Mouse (Mus musculus) left cerebral cortex, adult 6 months (tissue): ENCODE data around the gene Sned1. TPM values are rescaled to one million over a fixed set of nuclear protein-coding genes. Genes with fewer than 3 reads are reported as not detected.

Experiments
- long read RNA-seq, 2 experiments: library from polyadenylated mRNA; unstranded; transcript quantifications; one replicate each; pipeline ENCODE4 v2.0.0; 2019 to 2020
- polyA plus RNA-seq: library from polyadenylated mRNA; unstranded; fragments of <200 nt; fragmentation: Nextera tagmentation; gene quantifications from 2 replicates; pipeline ENCODE4 v1.2.3, GENCODE M21; 2021

The Sned1 gene
- 1.4 and 2.1 TPM in 2 replicates for polyA plus RNA-seq
- long read RNA-seq, experiment 1, partial matches to known transcripts: 3 of 8 reads
- long read RNA-seq, experiment 1, other reads (novel, unspliced or antisense): 5 of 8 reads
- long read RNA-seq, experiment 2, partial matches to known transcripts: 0 of 1 reads
- long read RNA-seq, experiment 2, other reads (novel, unspliced or antisense): 1 of 1 reads

GRCm38 (mm10) chr1:93235576-93236544 is at the start of gene Sned1:
TSS of gene Sned1 (plus strand) at chr1:93235841.

DNA sequence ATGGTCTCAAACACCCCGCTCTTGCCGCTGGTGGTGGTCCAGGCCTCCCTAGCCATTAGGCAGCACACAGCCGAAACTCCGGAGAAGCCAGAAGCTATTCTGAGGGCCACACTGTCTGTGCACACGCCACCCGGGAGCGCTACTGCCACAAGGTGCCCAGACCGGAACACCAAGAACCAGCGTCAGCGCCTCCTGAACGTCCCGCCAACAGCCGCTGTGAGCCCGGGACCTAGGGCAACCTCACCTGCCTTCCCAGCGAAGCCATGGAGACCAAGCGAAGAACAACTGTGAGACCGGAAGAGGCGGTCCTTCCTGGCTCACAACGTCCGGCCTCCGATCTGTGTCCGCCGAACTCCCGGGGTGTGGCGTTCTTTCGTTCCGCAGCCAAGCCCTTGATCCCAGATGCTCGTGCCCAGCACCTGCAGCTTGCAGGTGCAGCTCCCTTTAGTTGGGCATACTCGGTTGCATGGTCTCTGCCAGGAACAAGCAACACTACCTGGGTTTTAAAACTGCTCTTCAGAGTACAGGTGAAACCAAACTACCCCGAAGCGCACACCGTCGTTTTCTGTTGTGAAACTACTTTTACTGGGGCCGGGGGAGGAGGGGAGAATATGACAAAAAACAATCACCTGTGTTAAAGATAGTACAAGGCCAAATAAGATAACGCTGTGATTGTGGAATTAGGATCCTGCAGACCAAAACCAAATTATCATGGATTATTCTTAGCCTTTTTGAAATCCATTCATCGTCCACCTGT is 70.1 kb downstream of the Sned1 start, which contains the start of gene Mterf4:
TSS of gene Mterf4 (minus strand) at position 335 of the 757 bp plus-strand sequence.

DNA sequence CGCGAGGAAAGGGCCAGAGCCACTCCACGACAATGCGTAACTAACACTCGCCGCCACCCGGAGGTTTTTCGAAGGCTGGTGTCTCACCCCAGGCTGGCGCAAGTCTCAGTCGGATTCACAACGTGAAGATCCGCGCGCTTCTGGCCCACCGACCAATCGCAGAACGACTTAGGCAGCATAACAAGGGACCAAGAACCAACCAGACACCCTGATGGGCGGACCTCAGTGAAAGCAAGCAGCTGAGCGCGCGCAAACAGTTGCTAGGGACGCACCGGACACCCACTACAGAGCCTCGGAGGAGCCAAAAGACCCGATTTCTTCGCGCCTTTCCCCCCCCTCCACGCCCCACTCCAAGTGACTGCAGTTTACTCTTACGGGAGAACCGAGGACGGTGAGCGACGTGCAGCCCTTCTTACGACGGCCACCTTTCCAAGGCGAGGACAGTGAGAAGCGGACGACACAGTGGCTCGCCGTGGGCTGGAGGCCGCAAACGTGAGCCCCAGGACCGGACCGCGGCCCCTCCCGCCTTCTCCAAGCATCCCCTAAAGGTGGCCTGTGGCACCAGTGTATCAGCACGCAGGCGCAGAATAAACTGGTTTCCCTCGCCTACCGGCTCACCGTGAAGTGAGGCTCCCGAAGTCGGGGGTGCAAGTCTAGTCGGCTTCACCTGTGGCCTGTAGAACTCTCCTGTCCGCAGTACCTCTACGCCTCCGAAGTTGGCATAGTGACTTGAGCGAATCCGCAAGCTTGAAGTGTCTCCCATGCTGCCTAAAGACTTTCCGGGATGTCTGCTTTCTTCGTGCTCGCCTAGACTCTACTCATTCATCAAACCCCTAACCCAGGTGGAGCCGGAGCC is 107.2 kb downstream of the Sned1 start, which contains the start of the genes Ppp1r7 and Pask:
TSS of gene Ppp1r7 (plus strand) at position 207 of the 856 bp plus-strand sequence.
TSS of gene Pask (minus strand) at position 835 of the 856 bp plus-strand sequence.

Other genes with a start within 250 kb of the Sned1 start
- not detected in 2 replicates for gene Aqp12, start 229.5 kb upstream of the Sned1 start, polyA plus RNA-seq
- 203 and 209 TPM in 2 replicates for gene Kif1a, start 133.9 kb upstream of the Sned1 start, polyA plus RNA-seq
- not detected in 2 replicates for gene Agxt, start 100.6 kb upstream of the Sned1 start, polyA plus RNA-seq
- 0.06 TPM in 1 of 2 replicates, not detected in the other for gene 2310007B03Rik, start 74.9 kb upstream of the Sned1 start, polyA plus RNA-seq
- gene Crocc2, start 67.1 kb upstream of the Sned1 start, polyA plus RNA-seq: 0.01 TPM in 1 of 2 replicates, not detected in the other
- gene Mterf4, start 70.1 kb downstream of the Sned1 start, polyA plus RNA-seq: 16.0 and 16.1 TPM in 2 replicates
- 43.6 and 60.3 TPM in 2 replicates for gene Ppp1r7, start 107.0 kb downstream of the Sned1 start, polyA plus RNA-seq
- 0.24 and 0.40 TPM in 2 replicates for gene Pask, start 107.6 kb downstream of the Sned1 start, polyA plus RNA-seq
- gene Ano7, start 138.1 kb downstream of the Sned1 start, polyA plus RNA-seq: 0.11 TPM in 1 of 2 replicates, not detected in the other
- gene Hdlbp, start 243.0 kb downstream of the Sned1 start, polyA plus RNA-seq: 50.0 and 62.5 TPM in 2 replicates